Mouse (Mus musculus) spleen, postnatal 4 days (tissue): ENCODE measurements around the gene Cep70.

Experiments
- DNase-seq, 2 experiments: peaks; one replicate each; pipeline ENCODE4 v3.0.0; 2022; ENCODE audit warnings: low spot score in 2 of 2

Gene Cep70

DNA sequence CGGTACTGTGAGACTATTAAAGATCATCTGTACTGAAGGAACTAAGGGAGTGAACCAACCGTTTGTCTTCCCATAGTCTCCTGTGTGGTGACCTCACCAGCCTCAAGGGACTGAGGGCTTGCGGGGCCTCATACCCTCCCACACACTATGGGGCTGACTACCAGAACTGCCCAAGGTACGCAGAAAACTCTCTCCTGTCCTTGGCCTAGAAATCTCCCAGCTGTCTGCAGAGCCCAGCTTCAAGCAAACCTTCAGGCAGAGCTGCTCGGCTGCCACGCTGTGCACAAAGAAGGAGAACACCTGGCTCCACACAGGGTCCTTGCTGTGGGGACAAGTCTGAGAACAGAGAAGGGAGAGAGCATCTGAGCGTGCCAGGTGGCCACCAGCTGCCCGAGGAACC, 76.8 kb downstream of the Cep70 start:
- DNase-seq: no peak

DNA sequence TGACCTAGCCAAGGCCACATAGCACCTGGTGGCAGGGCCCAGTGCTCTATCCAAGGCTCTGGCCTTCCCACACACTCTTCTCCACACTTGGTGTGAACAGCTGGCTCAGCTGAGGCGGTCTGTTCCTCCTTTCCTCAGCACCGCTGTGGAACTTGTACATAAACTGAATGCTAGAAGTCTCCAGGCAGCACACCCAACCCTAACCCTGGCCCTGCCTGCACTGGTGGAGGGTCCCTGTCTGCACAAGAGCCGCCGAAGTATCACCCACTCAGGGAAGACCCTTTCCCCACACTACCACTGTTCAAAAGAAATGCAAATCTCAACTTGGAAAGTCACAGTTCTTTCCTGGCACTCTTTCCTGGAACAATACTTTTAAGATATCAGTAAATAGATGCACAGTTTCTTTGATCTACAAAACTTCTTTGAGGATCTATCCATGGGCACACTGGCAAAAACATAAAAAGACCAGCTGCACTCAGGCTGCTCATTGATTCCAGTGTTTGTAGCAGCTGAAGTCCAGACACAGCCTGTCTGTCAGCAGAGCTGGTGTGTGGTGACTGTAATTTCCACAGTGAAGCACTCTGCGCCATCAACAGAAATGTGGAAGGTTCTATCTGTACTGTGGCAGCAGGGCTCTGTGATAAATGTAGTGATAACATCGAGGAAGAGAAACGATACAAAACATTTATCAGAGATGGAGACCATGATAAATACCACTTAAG, 82.2 kb downstream of the Cep70 start:
- no peak for DNase-seq

- DNase-seq: no peak
These were observed 82.8 kb downstream of the Cep70 start for GRCm38 (mm10) chr9:99325961-99326360.

GRCm38 (mm10) chr9:99326881-99327280, 83.7 kb downstream of the Cep70 start:
- DNase-seq: no peak

DNA sequence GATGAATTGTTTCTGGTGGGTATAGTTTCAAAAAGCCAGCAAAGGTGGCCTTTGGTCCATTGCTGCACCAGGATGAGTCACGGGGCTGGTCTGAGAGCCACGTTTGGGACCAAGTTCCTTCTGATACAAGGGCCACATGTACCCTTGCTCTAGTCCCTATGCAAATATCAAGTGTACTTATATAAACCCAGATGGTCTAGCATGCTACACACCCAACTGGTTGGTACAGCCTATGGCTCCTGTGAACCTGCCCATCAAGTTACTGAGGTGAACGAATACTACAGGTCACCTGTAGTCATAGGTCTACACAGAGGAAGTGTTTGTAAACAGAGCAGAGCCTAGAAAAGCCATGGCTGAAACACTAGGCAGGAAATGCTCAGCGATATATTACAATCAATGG, 93.4 kb downstream of the Cep70 start:
- no peak for DNase-seq

GRCm38 (mm10) chr9:99338293-99338692, 95.1 kb downstream of the Cep70 start:
- no peak for DNase-seq

DNA sequence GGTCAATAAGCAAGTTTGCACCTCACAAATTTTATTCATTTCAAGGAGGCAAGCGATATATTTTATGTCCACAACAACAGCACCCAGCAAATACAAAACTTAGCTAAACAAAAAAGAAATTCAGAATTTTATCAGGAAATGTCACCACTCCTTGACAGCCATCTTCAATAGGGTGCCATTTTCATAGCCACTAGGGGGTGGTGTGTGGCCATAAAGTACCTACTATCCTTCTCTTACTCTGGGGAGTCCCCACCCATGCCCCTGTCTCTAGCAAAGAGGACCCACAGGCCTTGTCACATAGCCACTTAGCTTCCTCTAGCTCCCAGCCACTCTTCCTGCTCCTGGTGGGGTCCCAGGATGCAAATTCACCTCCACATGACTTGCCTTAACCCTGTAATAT, 96.0 kb downstream of the Cep70 start:
- DNase-seq: no peak

DNA sequence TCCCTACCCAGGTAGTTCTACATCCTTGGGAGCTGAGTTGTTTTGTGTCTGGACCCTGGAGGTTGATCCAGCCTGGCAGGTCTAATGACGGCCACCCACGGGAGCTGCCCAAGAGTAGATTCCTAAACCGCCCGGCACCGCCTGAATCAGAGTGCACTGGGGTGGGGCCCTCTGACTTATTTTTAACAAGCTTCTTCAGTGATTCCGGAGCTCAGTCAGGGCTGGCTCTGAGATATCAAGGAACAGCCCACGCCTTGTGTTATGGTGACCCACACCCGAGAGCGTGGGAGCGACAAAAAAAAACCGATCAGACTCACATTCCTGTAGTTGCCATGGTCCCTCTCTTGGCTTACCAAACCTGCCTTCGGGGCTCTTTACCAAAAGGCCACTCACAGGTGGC, 97.0 kb downstream of the Cep70 start:
- no peak for DNase-seq

DNA sequence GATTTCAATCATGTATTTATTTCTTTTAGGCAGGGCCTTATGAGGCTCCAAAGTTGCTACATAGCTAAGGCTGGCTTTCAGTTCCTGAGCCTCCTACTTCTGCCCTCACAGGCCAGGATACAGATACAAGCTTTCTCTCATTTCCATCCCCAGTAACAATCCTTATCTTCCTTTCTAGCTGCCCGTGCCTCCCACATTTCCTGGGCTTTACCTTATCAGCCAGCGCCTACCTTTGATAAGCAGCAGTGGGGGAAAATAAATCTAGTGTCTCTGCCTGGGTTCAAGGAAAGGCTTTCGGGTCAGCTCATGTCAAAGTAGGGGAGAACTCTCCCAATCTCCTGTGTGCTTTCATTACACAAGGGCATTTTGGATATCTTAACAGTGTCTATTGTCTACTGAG, 98.4 kb downstream of the Cep70 start:
- DNase-seq: no peak

DNA sequence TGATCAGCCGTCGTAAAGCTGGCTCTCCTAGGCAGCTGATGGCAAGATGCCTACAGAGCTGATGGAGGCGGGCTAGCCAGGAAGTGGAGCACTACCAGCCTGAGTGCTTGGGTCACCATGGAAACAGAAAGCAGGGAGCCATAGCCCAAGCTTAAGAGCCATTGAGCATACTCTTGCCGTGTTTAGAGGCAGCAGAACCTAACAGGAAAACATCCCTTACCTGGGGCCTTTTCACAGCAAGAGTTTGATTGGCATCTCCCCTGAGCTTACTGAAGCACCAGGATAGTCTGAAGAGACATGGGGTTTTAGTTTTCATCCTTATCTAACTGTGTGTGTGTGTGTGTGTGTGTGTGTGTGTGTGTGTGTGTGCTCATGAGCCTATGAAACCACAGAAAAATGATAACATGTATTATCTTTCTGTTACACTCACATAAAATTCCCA, 102.2 kb downstream of the Cep70 start:
- DNase-seq: no peak
